ENCODE assay signal across 18 mouse cellular contexts in genomic region chr4:49023221-49023620, GRCm38 (mm10). TPM values are rescaled to one million over a fixed set of nuclear protein-coding genes. Genes with fewer than 3 reads are reported as not detected.
"Had no signal": no experiment of that assay in that cellular context is flagged by ENCODE, and none has a peak within 500 bp of the region (broad histone marks: within the 10 kb centered on the region; RNA-seq: fewer than 3 reads in every experiment).

No protein-coding gene starts in this region.

- H3K4me3 ChIP-seq: lung, embryonic 15.5 days; megakaryocyte, embryonic 14.5 days; midbrain, embryonic 13.5 days; midbrain, embryonic 15.5 days; neural tube, embryonic 12.5 days; stomach, embryonic 15.5 days had no signal

- DNase-seq: lung, adult 2 months; lung, postnatal 14 days; lung, postnatal 36 days; right cerebral cortex, postnatal 14 days; thymus, adult 18-20 months; thymus, postnatal 14 days; thymus, postnatal 4 days had no signal

- H3K27ac ChIP-seq: lung, embryonic 15.5 days; macrophage; midbrain, embryonic 13.5 days; midbrain, embryonic 15.5 days; neural tube, embryonic 12.5 days; stomach, embryonic 15.5 days had no signal

RNA-seq across cellular contexts. Expression of gene Plppr1, which starts 35.9 kb away (rescaled TPM):
- total RNA-seq: megakaryocyte progenitor cell, adult 5-6 weeks; monocyte, adult 5-6 weeks; neutrophil, adult 5-6 weeks had no signal
- polyA plus RNA-seq: lung, adult 2 months; macrophage; urinary bladder, adult 2 months had no signal
